Mouse (Mus musculus) heart, postnatal 36 days (tissue): ENCODE results near the gene Ankk1. TPM values are rescaled to one million over a fixed set of nuclear protein-coding genes. Genes with fewer than 3 reads are reported as not detected.

ENCODE experiments used
- DNase-seq, 2 experiments: peaks; one replicate each; pipeline ENCODE4 v3.0.0; 2021 to 2022
- intact Hi-C: fragments of 180-260 bp; cut with DNase I; formaldehyde crosslinking; loops from one replicate; pipeline ENCODE4 v1.15.1; 2025
- total RNA-seq, 2 experiments: library from RNA; stranded (reverse); gene quantifications; 2 replicates each; pipeline ENCODE4 v1.2.3; 2021

The Ankk1 gene
- total RNA-seq = not detected

DNA sequence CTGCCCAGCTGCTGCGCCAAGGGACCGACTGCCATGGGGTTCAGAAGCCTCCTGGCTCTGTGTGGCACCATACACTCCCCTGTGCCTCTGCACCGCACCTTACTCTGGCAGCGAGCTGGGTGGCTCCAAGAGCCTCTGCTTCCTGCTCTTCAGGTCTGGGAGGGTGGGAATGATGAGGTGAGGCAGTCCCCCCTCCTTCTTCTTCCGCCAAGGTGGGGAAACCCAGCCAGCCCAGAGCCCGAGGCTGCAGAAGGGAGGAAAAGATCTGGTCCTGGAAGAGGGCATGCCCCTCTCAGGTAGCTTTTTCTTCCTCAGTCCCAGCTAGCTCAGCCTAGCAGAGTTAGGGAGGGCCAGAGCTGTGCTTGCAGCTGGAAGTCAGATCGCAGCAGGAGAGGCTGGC is at the start of gene Ankk1:
Ankk1 (minus strand) TSS at position 101 of the 400 bp plus-strand sequence.
- intact Hi-C loops = no loop called here
- DNase-seq = no peak

DNA sequence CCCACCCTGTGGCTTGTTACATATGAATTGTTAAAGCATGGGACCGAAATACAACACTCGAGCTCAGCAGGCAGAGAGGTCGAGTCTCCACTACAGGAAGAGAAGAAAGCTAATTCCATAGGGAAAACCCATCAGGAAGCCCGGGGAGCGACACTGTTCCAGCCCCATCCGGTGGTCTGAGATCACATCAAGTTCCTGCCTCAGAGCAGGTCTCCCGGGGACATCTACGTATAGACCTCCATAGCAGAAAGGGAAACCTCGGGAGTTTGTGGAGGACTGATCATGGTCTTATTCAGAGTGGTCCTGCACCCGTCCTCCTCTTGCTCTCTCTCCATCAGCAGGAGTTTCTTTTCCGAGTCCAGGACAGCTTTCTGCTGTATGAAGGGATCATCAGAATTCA is 45.3 kb upstream of the Ankk1 start:
- intact Hi-C loops = no loop called here
- no peak for DNase-seq

DNA sequence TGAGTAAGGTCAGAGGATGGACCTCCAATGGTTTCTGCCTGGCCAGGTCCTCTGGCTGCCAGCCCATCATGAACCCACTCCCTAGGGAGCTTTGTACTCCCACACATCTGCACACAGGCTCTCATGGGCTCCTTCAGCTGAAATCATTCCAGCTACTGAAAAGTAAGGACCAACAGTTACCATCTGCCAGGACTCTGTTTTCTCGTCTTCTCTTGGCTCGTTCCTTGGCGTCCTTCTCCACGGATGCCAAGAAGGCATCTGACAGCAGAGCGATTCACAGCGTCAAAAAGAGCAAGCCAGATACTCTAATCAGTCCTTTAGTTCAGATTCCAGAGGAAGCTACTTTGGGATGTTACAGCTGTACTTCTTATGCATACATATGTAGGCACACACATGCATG is 44.1 kb upstream of the Ankk1 start:
- no peak for DNase-seq
- intact Hi-C loops = no loop called here

DNA sequence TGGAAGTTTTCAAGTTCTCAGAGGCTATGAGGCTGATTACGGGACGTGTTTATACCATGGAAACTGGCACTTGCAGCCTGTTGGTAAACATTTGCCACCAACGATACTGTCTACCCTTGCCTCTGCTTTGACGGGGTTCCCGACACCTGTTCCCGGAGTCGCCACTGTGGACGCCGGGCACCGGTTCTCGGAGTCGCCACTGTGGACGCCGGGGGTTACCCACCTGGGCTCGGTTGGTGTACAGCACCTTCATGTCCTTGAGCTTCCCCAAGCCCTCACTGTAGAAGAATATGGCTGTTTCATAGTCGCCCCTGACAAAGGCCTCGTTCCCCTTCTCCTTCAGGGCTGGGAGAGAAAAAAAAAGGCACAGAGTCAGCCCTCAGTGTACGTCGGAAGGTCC is 43.2 kb upstream of the Ankk1 start:
- no peak for DNase-seq
- intact Hi-C loops = no loop called here

DNA sequence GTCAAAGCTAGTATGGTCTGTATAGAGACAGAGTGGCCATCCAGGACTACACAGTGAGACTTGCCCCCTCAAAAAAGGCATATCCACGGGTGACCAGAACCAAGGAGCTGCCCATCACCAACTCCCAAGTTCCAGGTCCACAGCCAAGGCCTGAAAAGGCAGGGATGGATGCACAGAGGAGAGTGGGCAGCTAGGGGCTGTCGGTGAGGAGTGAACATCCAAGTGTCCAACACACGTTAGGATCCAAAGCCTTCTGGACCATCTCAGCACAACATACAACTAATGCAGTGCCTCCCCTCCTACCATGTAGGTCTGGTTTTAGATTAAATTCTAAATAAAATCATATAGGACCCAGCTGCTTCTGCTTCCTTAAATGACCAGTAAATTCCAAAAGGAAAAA is 29.3 kb upstream of the Ankk1 start:
- no peak for DNase-seq
- intact Hi-C loops = no loop called here

DNA sequence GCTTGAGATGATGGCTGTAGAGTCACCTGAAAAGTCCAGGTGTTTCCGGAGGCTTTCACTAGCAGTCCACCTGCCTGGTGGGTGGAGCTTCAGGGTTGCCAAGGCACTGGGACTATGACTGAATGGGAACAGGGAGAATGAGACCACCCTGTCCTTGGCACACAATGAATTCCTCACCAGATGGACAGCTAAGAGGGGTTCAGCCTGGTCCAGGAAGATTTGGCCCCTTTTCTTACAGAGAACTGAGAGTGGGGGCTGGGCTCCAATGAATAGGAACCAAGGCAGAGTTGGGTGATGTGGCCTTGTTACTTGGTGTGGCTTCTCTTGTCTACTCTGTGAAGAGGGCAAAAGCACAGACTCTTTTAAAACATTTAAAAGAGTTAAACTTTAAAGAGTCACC is 25.6 kb upstream of the Ankk1 start:
- intact Hi-C loops = no loop called here
- DNase-seq = no peak

DNA sequence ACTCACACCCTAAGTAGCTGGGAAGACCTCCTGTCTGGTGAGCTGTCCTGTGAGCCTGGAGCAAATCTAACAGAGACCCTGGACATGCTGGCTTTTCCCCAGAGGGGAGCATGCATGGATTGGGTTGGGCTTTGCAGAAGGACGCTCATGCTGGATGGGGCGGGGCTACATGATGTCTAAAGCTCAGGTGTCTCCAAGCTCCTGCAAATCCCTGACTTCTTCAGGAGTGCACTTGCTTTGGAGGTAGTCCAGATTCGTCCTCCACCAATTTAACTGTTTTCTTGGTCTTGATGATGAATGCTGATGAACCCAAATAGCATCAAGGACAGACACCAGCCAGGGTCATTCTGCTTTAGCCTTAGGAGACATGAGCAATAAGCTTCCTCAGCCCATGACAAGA is 23.7 kb upstream of the Ankk1 start:
- intact Hi-C loops = no loop called here
- no peak for DNase-seq

DNA sequence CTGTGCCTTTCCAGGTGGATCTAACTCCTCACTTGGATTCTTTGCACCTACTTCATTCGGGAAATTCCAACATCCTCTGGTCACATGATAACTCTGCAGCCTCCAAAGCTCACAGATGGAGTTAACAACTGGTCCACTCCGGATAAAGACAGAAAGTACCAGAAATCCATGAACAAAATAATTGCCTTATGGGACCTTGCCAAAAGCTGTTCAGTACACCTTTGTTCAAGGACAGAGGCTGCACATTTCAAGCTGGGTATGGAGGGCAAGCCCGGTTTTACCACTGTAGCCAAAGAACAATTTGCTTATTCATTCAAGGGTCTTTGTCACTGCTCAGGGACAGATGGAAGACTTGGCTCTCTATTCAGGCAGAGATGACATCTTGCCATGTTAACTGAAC is 15.8 kb upstream of the Ankk1 start:
- DNase-seq = no peak
- intact Hi-C loops = no loop called here

DNA sequence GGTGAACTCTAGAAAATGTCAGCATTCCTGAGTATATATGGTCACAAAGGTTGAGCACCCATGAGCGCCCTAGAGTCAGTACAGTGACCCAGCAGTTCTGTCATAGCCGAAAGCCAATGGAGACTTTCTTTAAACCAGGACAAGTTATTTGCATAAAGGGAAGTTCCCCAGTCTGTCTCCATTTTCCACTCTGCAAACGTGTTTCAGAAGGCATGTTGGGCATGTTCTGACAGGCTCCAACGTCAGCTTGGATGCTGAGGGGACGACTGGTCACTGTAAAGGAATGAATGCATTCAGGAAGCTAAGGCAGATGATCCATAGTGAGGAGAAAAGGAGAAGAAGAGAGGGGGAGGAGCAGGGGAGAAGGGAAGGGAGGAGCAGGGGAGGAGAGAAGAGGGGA is 657 bp upstream of the Ankk1 start:
- no peak for DNase-seq
- intact Hi-C loops = no loop called here

DNA sequence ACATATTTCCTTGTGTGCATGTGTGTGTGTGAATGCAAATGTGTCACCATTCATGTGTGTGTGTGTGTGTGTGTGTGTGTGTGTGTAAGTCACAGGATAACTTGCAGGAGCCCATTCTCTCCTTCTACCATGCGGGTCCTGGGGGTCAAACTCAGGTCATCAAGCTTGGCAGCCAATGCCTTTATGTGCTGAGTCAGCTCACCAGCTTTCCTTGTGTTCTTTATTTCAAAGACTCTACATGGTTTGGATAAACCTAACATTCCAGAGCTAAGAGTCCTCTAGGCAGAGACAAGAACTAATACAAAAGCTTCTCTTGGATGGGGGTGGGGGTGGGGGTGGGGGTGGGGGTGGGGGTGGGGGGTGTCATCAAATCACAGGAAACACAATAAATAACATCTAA is 1.2 kb downstream of the Ankk1 start:
- DNase-seq = no peak
- intact Hi-C loops = no loop called here

DNA sequence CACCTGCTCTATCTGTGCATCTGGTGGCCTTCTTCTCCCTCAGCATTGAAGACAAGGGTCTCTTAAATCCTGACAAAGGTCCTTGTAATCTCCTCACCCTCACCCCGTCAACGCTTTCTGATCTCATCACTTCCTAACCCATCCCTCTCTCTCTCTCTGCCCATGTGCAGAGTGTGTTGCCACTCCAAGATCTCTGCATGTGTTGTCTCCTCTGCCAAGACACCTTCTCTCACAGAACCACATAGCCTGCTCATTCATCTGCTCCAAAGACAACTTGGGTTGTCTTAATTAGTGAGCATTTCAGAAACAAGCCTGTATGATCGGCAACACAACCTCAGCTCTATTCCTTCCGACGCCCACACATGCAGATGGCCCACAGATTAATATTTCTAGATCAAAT is 3.0 kb downstream of the Ankk1 start:
- intact Hi-C loops = no loop called here
- DNase-seq = no peak

DNA sequence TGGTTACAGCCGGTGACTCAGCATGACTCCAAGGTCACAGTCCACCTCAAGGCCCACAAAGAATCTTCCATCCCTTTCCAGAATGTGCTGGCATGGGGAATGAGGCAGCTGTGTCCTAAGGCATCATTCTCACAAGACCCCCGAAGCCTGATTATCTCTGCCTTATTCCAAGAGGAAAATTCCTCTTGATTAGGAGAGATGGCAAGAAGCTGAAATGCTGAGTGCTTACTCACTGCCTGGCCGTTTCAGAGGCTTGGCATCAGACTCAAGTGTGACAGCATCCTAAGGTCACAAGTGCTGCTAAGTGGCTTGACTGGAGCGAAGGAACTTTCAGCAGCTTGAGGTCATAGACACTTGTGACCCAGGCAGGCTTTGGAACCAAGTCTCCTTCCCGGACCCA is 16.2 kb downstream of the Ankk1 start:
- intact Hi-C loops = no loop called here
- no peak for DNase-seq

DNA sequence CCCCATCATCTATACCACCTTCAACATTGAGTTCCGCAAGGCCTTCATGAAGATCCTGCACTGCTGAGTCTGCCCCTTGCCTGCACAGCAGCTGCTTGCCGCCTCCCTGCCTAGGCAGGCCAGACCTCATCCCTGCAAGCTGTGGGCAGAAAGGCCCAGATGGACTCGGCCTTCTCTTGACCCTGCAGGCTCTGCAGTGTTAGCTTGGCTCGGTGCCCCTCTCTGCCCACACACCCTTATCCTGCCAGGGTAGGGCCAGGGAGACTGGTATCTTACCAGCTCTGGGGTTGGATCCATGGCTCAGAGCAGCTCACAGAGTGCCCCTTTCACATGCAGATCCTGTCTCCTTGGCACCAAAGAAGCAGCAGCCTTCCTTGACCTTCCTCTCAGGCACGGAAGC is 19.8 kb downstream of the Ankk1 start:
- intact Hi-C loops = no loop called here
- no peak for DNase-seq

DNA sequence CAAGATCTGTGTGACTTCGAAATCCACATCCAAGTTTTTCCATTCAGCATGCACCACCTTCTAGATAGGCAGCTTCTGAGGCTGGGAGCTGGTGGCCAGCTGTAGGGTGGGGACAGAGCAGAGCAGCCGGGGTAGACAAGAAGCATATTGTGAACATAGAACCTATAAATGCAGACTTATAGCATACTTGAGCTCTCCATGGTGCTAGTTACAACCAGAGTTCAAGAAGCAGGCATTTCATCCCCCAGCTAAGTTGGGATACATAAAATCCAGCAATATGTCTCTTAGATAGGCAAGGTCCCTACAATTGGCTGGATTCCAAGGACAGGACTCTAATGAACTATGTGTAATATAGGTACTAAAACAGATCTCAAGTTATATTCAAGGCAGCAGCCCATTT is 23.1 kb downstream of the Ankk1 start:
- no peak for DNase-seq
- intact Hi-C loops = no loop called here

DNA sequence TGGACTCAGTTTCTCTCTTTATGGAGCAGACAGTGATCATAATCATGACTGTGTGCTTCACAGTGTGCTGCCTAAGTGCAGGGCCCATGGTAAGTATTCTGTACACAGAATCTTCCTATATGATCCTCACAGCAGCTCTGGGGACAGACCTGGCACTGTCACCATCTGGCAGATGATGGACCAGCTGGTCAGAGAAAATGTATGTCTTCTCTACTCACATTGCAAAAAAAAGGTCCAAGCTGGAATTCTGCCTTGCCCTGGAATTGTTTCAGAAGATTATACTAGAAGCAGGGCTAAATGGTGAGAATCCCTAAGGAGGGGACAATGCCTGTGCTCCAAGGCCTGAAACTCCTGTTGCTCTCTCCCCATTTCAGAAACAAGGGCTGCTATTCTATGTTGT is 30.8 kb downstream of the Ankk1 start:
- no peak for DNase-seq
- intact Hi-C loops = no loop called here

DNA sequence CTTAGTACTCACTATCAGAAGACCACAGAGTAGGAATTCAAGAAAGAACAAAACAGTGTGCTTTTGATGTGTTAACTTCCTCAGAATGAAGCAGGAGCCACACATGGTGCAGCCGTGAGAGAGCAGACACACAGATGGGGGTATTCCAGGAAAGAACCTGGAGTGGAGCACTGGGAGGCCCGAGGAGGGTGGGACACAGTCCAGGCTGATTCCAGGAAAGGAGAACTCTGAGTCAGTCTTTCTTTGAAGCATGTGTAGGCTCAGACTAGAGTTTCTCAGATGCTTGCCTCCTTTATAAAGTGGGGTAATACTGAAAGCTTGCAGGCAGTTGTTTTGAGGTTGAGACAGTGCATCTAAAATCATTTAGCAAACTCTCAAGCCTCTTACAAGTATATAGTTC is 34.6 kb downstream of the Ankk1 start:
- intact Hi-C loops = no loop called here
- DNase-seq = no peak

DNA sequence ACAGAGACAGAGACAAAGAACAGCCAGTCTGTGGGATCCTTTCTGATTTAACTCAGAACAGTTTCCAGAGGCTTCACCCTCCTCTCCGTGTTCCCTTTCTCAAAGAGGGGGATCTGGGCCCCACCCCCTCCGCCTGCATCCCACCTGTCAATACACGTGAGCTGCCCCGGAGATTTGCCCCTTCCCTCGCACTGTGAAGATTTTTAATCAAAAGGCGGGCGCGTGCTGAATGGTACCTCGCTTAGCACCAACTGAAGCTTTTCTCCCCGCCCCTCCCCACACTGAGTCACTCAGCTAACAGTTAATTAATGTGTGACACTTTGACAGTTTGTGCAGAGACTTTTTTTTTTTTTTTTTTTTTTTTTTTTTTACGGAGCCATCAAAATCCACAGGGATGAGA is 40.7 kb downstream of the Ankk1 start:
- DNase-seq = no peak

DNA sequence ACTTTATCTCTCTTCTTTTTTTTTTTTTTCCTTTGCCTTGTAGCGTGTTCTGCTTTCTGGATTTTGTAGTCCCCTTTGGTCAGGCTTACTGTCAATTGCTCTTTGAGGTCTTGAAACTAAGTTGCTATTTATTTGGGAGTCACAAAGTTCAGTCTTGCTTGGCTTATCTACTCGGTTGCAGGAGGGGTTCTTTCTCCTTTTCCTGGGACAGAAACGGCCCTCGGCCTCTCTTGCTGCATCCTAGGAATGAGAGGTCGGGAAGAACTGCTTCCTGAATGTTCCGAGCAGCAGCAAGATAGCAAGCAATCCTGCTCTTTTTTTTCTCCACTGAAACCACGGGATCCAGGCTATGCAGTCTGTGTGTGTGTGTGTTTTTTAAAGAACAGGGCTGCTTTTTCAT is 41.5 kb downstream of the Ankk1 start:
- intact Hi-C loops = no loop called here
- DNase-seq = peak in 1 of 2 experiments; percentile 39

More for the DNA sequence above, 40.7 kb downstream of the Ankk1 start:
- intact Hi-C loops = no loop called here

DNA sequence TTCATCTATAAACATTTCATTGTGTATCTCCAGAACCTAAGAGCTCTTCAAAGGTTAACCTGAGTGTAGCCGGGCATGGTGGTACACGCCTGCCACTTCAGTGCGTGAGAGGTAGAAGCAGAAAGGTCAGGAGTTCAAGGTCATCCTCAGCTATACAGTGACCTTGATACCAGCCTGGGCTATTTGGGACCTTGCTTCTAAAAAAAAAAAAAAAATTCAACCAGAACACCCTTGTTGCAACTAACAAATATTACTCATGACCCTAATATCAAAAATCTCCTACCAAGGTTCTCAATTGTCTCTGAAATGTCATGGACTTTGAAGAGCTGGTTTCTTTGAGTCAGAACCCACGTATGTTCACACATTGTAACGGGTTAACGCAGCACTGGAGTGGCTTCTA is 42.0 kb downstream of the Ankk1 start:
- DNase-seq = no peak
- intact Hi-C loops = no loop called here

DNA sequence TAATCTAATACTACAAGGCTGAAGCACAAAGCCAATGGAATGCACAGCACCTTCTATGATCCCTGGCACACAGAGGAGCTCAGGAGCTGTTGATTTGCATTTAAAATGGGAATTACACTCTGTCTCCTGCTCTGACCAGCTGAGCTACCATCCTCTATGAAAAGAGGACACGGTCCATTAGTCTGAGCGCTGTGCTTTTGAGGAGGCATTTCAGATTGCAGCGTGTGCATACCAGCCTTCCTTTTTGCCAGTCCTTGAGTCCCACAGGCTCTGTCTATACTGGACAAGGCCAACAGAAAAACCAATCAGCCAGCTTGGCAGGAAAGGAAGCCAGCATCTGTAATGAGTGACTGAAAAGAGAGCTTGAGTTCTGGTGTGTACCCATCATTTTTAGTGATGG is 42.8 kb downstream of the Ankk1 start:
- DNase-seq = no peak
- intact Hi-C loops = no loop called here

DNA sequence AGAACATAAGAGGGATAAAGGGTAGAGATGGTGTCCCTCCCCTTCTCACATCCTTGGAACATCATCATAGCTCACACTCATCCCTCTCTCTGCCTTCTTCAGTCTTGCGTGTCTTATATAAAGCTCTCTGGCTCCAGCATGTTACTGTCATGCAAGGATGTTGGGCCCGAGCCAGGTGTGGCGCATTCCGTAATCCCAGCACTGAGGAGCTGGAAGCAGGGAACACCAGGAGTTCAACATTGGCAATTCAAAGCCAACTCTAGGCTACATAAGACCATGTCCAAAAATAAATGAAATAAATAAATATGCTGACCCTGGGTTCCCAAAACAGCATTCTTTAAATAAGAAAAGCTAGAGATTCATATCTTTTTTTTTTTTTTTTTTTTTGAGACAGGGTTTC is 46.9 kb downstream of the Ankk1 start:
- intact Hi-C loops = no loop called here
- DNase-seq = no peak

DNA sequence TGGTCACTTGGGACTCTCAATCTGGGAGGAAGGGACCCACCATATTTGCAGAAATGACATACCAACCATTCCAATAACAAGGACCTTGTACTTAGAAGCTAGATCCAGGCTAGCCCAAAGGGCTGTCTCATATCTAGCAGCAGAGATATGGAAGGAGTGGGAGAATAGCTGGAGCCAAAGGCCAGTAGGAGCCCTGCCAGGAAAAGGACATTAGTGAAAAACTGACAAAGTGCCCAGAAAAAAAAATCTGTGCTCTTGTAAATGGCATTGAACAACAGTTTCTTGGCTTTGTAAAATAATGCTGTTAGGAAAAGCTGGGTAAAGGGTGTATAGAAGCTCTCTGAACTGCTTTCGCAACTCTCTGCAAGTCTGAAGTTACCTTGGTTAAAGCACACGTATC is 52.9 kb downstream of the Ankk1 start:
- intact Hi-C loops = no loop called here

DNA sequence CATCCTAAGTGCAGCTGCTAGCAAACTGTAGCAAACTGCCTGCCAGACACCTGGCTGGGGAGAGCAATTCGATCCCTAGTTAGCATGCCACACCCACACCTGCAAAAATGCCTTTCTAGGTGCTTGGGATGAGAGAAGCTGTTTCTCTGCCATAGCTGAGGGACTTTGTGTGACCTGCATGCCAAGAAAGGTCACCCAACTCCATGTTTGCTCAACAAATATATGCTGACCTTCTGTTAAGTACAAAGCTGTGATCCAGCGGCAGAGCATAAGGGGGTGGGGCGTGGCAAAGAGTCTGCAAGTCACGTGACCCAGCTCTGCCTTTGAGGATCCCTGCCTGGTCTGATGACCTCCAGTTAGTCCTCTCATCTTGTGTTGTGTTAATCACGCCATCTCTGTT is 61.1 kb downstream of the Ankk1 start:
- intact Hi-C loops = no loop called here
- no peak for DNase-seq

More for the DNA sequence above, 52.9 kb downstream of the Ankk1 start:
- no peak for DNase-seq
